Mouse (Mus musculus) lung, adult 2 months (tissue): ENCODE results near the gene 4632433K11Rik.

Experiments used
- CTCF ChIP-seq: fragments of 200-500 bp; IDR thresholded peaks from 2 replicates; pipeline ENCODE4 v1.5.1; 2011; ENCODE audit warnings: mild to moderate bottlenecking, low read length, control low read depth; ENCODE audit not compliant: insufficient read depth
- POLR2A ChIP-seq: fragments of 200-500 bp; IDR thresholded peaks from 2 replicates; pipeline ENCODE4 v1.6.1; 2011; ENCODE audit warnings: low read depth, mild to moderate bottlenecking, control low read depth, low read length, borderline replicate concordance; ENCODE audit errors: extremely low read depth

- TF ChIP-seq POLR2A (no peak), CTCF (no peak)
Measured at GRCm38 (mm10) chr7:5046112-5046511, 12.2 kb downstream of the 4632433K11Rik start.
